Mouse (Mus musculus) heart, embryonic 10.5 days (tissue): ENCODE data around the gene Cwc25. TPM values are rescaled to one million over a fixed set of nuclear protein-coding genes. Genes with fewer than 3 reads are reported as not detected.
"Not testable (repeated sequence)": the region's sequence is repeated elsewhere in the genome, so short reads cannot be mapped to it uniquely, and the experiment has no call there.

Source experiments
- DNase-seq: peaks from one replicate; pipeline ENCODE4 v3.0.0-alpha.2; 2017; ENCODE audit warnings: low spot score
- H3K27ac ChIP-seq: fragments of 300-500 bp; sonication (generic); 2 replicates; pipeline ENCODE4 v1.5.1; 2016; ENCODE audit warnings: mild to moderate bottlenecking
- H3K27me3 ChIP-seq: fragments of 300-500 bp; sonication (generic); 2 replicates; pipeline ENCODE4 v1.6.1; 2016; ENCODE audit warnings: mild to moderate bottlenecking; ENCODE audit not compliant: poor library complexity, insufficient read depth, severe bottlenecking
- H3K36me3 ChIP-seq: fragments of 300-500 bp; sonication (generic); 2 replicates; pipeline ENCODE4 v1.6.1; 2016; ENCODE audit warnings: mild to moderate bottlenecking, moderate library complexity
- H3K4me1 ChIP-seq: fragments of 300-500 bp; sonication (generic); 2 replicates; pipeline ENCODE4 v1.6.1; 2016; ENCODE audit warnings: mild to moderate bottlenecking
- H3K4me3 ChIP-seq: fragments of 300-500 bp; sonication (generic); 2 replicates; pipeline ENCODE4 v1.5.1; 2016; ENCODE audit warnings: mild to moderate bottlenecking, moderate library complexity
- H3K9me3 ChIP-seq: fragments of 300-500 bp; sonication (generic); 2 replicates; pipeline ENCODE4 v1.6.1; 2016; ENCODE audit warnings: mild to moderate bottlenecking, moderate library complexity
- WGBS: fragments of 180-500 bp; shearing (Covaris S2); methylation state at CpG from one replicate; pipeline ENCODE4 v1.1.7; 2016; 5-methylcytosine and 5-hydroxymethylcytosine counted together
- polyA plus RNA-seq: library from polyadenylated mRNA; unstranded; fragments of >200 nt; fragmentation: Nextera tagmentation; extraction: Ambion mirVana; gene quantifications from 2 replicates; pipeline ENCODE4 v1.2.1, GENCODE M21; 2016

Cwc25 gene
- polyA plus RNA-seq, 1 experiment from 2014 or later: 17.0 TPM

DNA sequence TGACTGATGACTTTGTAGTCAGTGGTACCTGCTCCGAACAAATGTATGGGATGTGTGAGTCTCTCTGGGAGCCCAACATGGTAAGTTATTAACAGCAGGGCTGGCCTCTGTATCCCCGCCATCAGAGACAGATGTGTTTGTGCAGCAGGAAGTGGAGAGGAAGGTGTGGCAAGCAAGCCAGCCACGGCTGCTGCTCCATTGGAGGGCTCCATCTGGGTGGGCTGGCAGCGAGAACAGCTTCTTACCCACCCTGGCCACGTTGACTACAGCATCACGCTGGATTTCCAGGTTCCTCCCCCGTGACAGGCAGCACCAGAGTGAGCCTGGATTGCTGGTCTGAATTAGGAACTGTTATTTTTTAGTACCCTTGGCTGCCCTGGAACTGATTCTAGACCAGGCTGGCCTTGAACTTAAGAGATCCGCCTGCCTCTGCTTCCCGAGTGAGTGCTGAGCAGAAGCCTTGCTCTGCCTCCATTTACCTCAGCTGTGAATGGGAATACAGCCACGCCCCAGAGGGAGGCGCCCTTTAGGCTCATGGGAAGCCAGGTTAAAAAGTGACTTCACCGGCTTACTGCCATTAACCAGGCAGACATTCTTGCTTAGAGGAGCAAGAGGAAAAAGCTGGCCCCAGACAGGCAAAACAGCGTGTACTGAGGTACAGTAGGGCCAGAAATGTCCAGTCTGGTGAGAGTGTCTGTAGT is 55.0 kb downstream of the Cwc25 start:
- Histone ChIP-seq H3K9me3 (no peaks in the 10 kb centered on the region), H3K4me3 (no peak overlapping the region), H3K27ac (no peak overlapping the region), H3K27me3 (no peaks in the 10 kb centered on the region), H3K4me1 (peaks cover 11% of the 10 kb centered on the region), H3K36me3 (peaks cover 80% of the 10 kb centered on the region)
- 82% methylated on average over 13 of the region's 13 CpGs for WGBS
- DNase-seq: no peak

- H3K36me3 ChIP-seq: peaks cover 85% of the 10 kb centered on the region
- WGBS: 82% methylated on average over 2 of the region's 2 CpGs
- not testable (repeated sequence) for H3K4me1 ChIP-seq
Measured at GRCm38 (mm10) chr11:97710067-97710466, 56.3 kb downstream of the Cwc25 start.

GRCm38 (mm10) chr11:97703039-97703826 is 63.1 kb downstream of the Cwc25 start, which contains the start of gene Psmb3:
Gene Psmb3, plus strand, starts transcription at chr11:97703399.
- peak within 1 kb of the TSS; percentile 96 for H3K4me3 ChIP-seq
- H3K4me1 ChIP-seq: peaks cover 32% of the 10 kb centered on the region
- WGBS: 1% methylated on average over 35 of the region's 35 CpGs
- H3K36me3 ChIP-seq: peaks cover 36% of the 10 kb centered on the region
- no peaks in the 10 kb centered on the region for H3K9me3 ChIP-seq
- H3K27me3 ChIP-seq: no peaks in the 10 kb centered on the region
- H3K27ac ChIP-seq: peak within 1 kb of the TSS; percentile 91
- DNase-seq: peak; percentile 99

More at GRCm38 (mm10) chr11:97710067-97710466, 56.3 kb downstream of the Cwc25 start:
- DNase-seq, H3K27me3 ChIP-seq, H3K4me3 ChIP-seq, H3K27ac ChIP-seq, H3K9me3 ChIP-seq: not testable (repeated sequence)

- H3K4me3 ChIP-seq: peak overlapping the region; percentile 96
- H3K9me3 ChIP-seq: no peaks in the 10 kb centered on the region
- no peaks in the 10 kb centered on the region for H3K27me3 ChIP-seq
- WGBS: under 1% methylated on average over 24 of the region's 24 CpGs
- peak; percentile 93 for DNase-seq
- peaks cover 41% of the 10 kb centered on the region for H3K4me1 ChIP-seq
- H3K27ac ChIP-seq: peak overlapping the region; percentile 66
- H3K36me3 ChIP-seq: peaks cover 27% of the 10 kb centered on the region
Measured at GRCm38 (mm10) chr11:97702393-97702745, 64.0 kb downstream of the Cwc25 start.

GRCm38 (mm10) chr11:97701581-97702392 is 64.6 kb downstream of the Cwc25 start:
- H3K27ac ChIP-seq: no peak overlapping the region; the same call in 1 of the 2 replicates
- H3K9me3 ChIP-seq: no peaks in the 10 kb centered on the region
- WGBS: 50% methylated on average over 15 of the region's 15 CpGs

GRCm38 (mm10) chr11:97700746-97701580 is 65.4 kb downstream of the Cwc25 start:
- DNase-seq: peak; percentile 85
- WGBS: 18% methylated on average over 30 of the region's 30 CpGs
- H3K4me1 ChIP-seq: peaks cover 53% of the 10 kb centered on the region

More at GRCm38 (mm10) chr11:97701581-97702392, 64.6 kb downstream of the Cwc25 start:
- H3K4me1 ChIP-seq: peaks cover 45% of the 10 kb centered on the region
- peak overlapping the region; percentile 96 for H3K4me3 ChIP-seq
- no peaks in the 10 kb centered on the region for H3K27me3 ChIP-seq
- H3K36me3 ChIP-seq: peaks cover 21% of the 10 kb centered on the region
- no peak for DNase-seq

GRCm38 (mm10) chr11:97700003-97700745 is 66.2 kb downstream of the Cwc25 start, which contains the start of gene Pcgf2:
Gene Pcgf2, minus strand, starts transcription at chr11:97700497.
- under 1% methylated on average over 85 of the region's 85 CpGs for WGBS

More at GRCm38 (mm10) chr11:97700746-97701580, 65.4 kb downstream of the Cwc25 start:
- no peaks in the 10 kb centered on the region for H3K27me3 ChIP-seq
- peak overlapping the region; percentile 98 for H3K27ac ChIP-seq
- H3K36me3 ChIP-seq: peaks cover 13% of the 10 kb centered on the region
- H3K9me3 ChIP-seq: no peaks in the 10 kb centered on the region
- H3K4me3 ChIP-seq: peak overlapping the region; percentile 81

DNA sequence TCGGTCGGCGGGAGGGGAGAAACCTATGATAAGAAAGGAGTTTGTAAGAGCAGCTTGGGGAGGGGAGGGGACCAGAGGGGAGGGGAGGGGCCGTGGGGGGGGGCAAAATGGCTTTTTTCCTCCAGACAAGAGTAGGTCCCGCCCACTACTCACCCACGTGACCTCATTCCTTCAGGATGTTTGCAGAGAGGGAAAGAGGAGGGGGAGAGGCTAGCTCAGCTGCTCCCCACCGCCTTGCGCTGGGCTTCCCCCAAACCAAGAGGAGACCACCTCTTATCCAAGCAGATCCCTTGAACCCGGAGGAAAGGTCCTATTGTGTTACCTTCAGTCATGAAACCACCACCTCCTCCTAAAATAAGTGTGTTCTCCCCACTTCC is 66.7 kb downstream of the Cwc25 start:
- H3K36me3 ChIP-seq: peaks cover 9% of the 10 kb centered on the region; the same call in 1 of the 2 replicates
- WGBS: under 1% methylated on average over 6 of the region's 9 CpGs
- no peaks in the 10 kb centered on the region for H3K9me3 ChIP-seq
- H3K4me3 ChIP-seq: peak overlapping the region; percentile 81
- DNase-seq: peak; percentile 96
- peaks cover 66% of the 10 kb centered on the region for H3K4me1 ChIP-seq
- H3K27ac ChIP-seq: peak overlapping the region; percentile 98
- H3K27me3 ChIP-seq: no peaks in the 10 kb centered on the region

More at GRCm38 (mm10) chr11:97700003-97700745, 66.2 kb downstream of the Cwc25 start, which contains the start of gene Pcgf2:
- Histone ChIP-seq H3K27me3 (no peaks in the 10 kb centered on the region), H3K4me3 (peak within 1 kb of the TSS; percentile 81), H3K9me3 (no peaks in the 10 kb centered on the region), H3K27ac (peak within 1 kb of the TSS; percentile 98), H3K36me3 (peaks cover 13% of the 10 kb centered on the region; the same call in 1 of the 2 replicates), H3K4me1 (peaks cover 61% of the 10 kb centered on the region)
- peak; percentile 82 for DNase-seq

DNA sequence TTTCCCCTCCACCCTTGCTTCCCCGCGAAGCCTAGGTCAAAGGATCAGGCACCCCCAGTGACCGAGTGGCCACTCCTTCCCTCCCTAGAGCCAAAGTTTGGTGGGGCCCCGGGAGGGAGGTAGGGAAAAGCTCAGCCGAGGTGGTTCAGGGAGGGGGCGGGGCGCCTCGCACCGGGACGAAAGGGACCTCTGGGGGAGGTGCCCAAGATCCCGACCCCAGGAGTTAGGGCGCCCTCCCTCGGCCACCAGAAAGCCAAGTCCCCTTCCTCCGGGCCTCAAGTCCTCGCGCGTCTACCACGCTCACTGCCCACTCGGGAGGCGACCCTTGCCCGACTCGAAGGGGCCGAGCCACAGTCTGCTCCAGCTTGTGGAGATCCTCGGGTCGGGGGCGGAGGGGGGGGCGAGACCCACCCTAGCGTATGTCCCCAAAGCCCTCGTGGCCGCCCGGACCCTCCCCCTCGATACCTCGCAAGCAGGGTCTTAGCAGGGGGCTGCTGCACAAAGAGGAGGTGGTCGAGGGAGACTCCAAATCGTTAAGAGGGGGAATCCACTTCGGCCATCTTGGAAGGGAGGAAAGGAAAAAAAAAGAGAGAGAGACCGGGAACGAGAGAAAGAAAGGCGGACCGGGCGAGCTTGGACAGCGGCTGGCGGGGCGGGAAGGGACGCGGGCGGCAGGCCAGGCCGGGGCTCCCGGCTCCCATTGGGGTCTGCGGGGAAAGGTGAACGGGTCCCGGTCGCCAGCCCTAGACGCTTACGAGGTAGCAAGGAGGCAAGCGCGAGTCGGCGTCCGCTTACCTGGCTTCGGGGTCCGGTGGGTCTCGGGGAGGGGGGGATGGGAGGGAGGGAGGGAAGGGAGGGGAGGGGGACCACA is 67.4 kb downstream of the Cwc25 start:
- Histone ChIP-seq H3K4me1 (peaks cover 64% of the 10 kb centered on the region), H3K36me3 (peaks cover 6% of the 10 kb centered on the region; the same call in 1 of the 2 replicates), H3K27me3 (no peaks in the 10 kb centered on the region), H3K27ac (peak overlapping the region; percentile 98), H3K4me3 (peak overlapping the region; percentile 81), H3K9me3 (no peaks in the 10 kb centered on the region)
- WGBS: under 1% methylated on average over 62 of the region's 63 CpGs
- DNase-seq: peak; percentile 89

GRCm38 (mm10) chr11:97697891-97698529 is 68.3 kb downstream of the Cwc25 start:
- no peak for DNase-seq
- 3% methylated on average over 14 of the region's 14 CpGs for WGBS
- Histone ChIP-seq H3K9me3 (no peaks in the 10 kb centered on the region), H3K36me3 (peaks cover 12% of the 10 kb centered on the region), H3K27ac (peak overlapping the region; percentile 98), H3K27me3 (no peaks in the 10 kb centered on the region), H3K4me3 (peak overlapping the region; percentile 81), H3K4me1 (peaks cover 62% of the 10 kb centered on the region)
